Mouse (Mus musculus): Measurements from ENCODE around the gene Supt4a. TPM values are rescaled to one million over a fixed set of nuclear protein-coding genes. Genes with fewer than 3 reads are reported as not detected.

The Supt4a gene
- total RNA-seq, 2 experiments from 2014 or later, result 66.3 to 82.3 TPM

- no peak for DNase-seq (ENCODE audit: extremely low spot score in 1 of 2, low spot score in 2 of 2)
- intact Hi-C loops (cut with DNase I), result no loop called here
- no peak for TF ChIP-seq CTCF (IDR thresholded peaks at IDR 0.05)
- Histone ChIP-seq H3K4me3 (no peak overlapping the region), H3K27ac (no peak overlapping the region)
Measured at GRCm38 (mm10) chr11:87755360-87756017, 18.1 kb downstream of the Supt4a start.

GRCm38 (mm10) chr11:87756251-87756820 lies 19.0 kb downstream of the Supt4a start:
- intact Hi-C loops (cut with DNase I), result no loop called here
- no peak overlapping the region for H3K4me3 ChIP-seq
- no peak overlapping the region for H3K27ac ChIP-seq
- TF ChIP-seq CTCF (IDR thresholded peaks at IDR 0.05), result no peak
- no peak for DNase-seq (ENCODE audit: extremely low spot score in 1 of 2, low spot score in 2 of 2)

GRCm38 (mm10) chr11:87757001-87757954 lies 19.9 kb downstream of the Supt4a start:
- TF ChIP-seq CTCF (IDR thresholded peaks at IDR 0.05), result no peak
- no peak overlapping the region for H3K4me3 ChIP-seq
- intact Hi-C loops (cut with DNase I), result no loop called here
- H3K27ac ChIP-seq, result no peak overlapping the region
- no peak for DNase-seq (ENCODE audit: extremely low spot score in 1 of 2, low spot score in 2 of 2)

GRCm38 (mm10) chr11:87758161-87758911 lies 21.0 kb downstream of the Supt4a start:
- no peak for TF ChIP-seq CTCF (IDR thresholded peaks at IDR 0.05)
- Histone ChIP-seq H3K4me3 (no peak overlapping the region), H3K27ac (no peak overlapping the region)
- DNase-seq (ENCODE audit: extremely low spot score in 1 of 2, low spot score in 2 of 2), result no peak
- intact Hi-C loops (cut with DNase I), result no loop called here

- Histone ChIP-seq H3K27ac (peak overlapping the region; percentile 16; the same call in 1 of the 2 replicates), H3K4me3 (no peak overlapping the region)
- no peak for DNase-seq (ENCODE audit: extremely low spot score in 1 of 2, low spot score in 2 of 2)
- TF ChIP-seq CTCF (IDR thresholded peaks at IDR 0.05), result no peak
- intact Hi-C loops (cut with DNase I), result no loop called here
Measured at GRCm38 (mm10) chr11:87758957-87759608, 21.7 kb downstream of the Supt4a start.

GRCm38 (mm10) chr11:87759609-87760005 lies 22.3 kb downstream of the Supt4a start:
- Histone ChIP-seq H3K27ac (peak overlapping the region; percentile 92), H3K4me3 (peak overlapping the region; percentile 75)
- intact Hi-C loops (cut with DNase I), result loop anchor here (5.0 kb wide), 2 partner anchors 142 to 162 kb away; partner anchors contain the start of gene Hsf5
- peak; percentile 58 for TF ChIP-seq CTCF (IDR thresholded peaks at IDR 0.05)
- DNase-seq (ENCODE audit: extremely low spot score in 1 of 2, low spot score in 2 of 2), result peak; percentile 51 to 57

GRCm38 (mm10) chr11:87760301-87761081 lies 23.1 kb downstream of the Supt4a start, which contains the start of gene Tspoap1:
Gene Tspoap1 (plus strand): TSS chr11:87760541.
- peak within 1 kb of the TSS; percentile 92 for H3K27ac ChIP-seq
- DNase-seq (ENCODE audit: extremely low spot score in 1 of 2, low spot score in 2 of 2), result peak; percentile 71
- TF ChIP-seq CTCF (IDR thresholded peaks at IDR 0.05), result no peak
- intact Hi-C loops (cut with DNase I), result loop anchor here (5.0 kb wide), 2 partner anchors 143 to 163 kb away; partner anchors contain the start of gene Hsf5
- peak within 1 kb of the TSS; percentile 75 for H3K4me3 ChIP-seq

- TF ChIP-seq CTCF (IDR thresholded peaks at IDR 0.05), result no peak
- peak overlapping the region; percentile 75 for H3K4me3 ChIP-seq
- no peak for DNase-seq (ENCODE audit: extremely low spot score in 1 of 2, low spot score in 2 of 2)
- H3K27ac ChIP-seq, result peak overlapping the region; percentile 92
- intact Hi-C loops (cut with DNase I), result loop anchor here (5.0 kb wide), 2 partner anchors 144 to 164 kb away; partner anchors contain the start of gene Hsf5
Measured at GRCm38 (mm10) chr11:87761181-87761721, 23.9 kb downstream of the Supt4a start.

GRCm38 (mm10) chr11:87761806-87762701 lies 24.7 kb downstream of the Supt4a start:
- DNase-seq (ENCODE audit: extremely low spot score in 1 of 2, low spot score in 2 of 2), result no peak
- peak overlapping the region; percentile 92 for H3K27ac ChIP-seq
- intact Hi-C loops (cut with DNase I), result loop anchor here (1.0 to 5.0 kb wide), 5 partner anchors 25 to 165 kb away; partner anchors contain the start of genes Hsf5, Olfr464, Rnf43 and Supt4a
- TF ChIP-seq CTCF (IDR thresholded peaks at IDR 0.05), result no peak
- H3K4me3 ChIP-seq, result peak overlapping the region; percentile 75
